Mouse (Mus musculus) intestine, embryonic 15.5 days (tissue): Measurements from ENCODE around the gene Trhr2. TPM values are rescaled to one million over a fixed set of nuclear protein-coding genes. Genes with fewer than 3 reads are reported as not detected.

Source experiments
- ATAC-seq: fragments of 200-750 bp; cut with Nextera tagmentation; 2 replicates; pipeline ENCODE4 v1.8.0; 2017; ENCODE audit warnings: moderate TSS enrichment, moderate library complexity
- H3K27ac ChIP-seq: fragments of 300-500 bp; sonication (generic); 2 replicates; pipeline ENCODE4 v1.5.1; 2015; ENCODE audit warnings: mild to moderate bottlenecking, inconsistent platforms
- H3K27me3 ChIP-seq: fragments of 300-500 bp; sonication (generic); replicated peaks from 2 replicates; pipeline ENCODE4 v1.6.1; 2015; ENCODE audit warnings: inconsistent platforms
- H3K36me3 ChIP-seq: fragments of 300-500 bp; sonication (generic); 2 replicates; pipeline ENCODE4 v1.6.1; 2015; ENCODE audit warnings: inconsistent platforms
- H3K4me1 ChIP-seq: fragments of 300-500 bp; sonication (generic); replicated peaks from 2 replicates; pipeline ENCODE4 v1.6.1; 2015; ENCODE audit warnings: inconsistent platforms
- H3K4me2 ChIP-seq: fragments of 300-500 bp; sonication (generic); replicated peaks from 2 replicates; pipeline ENCODE4 v1.6.1; 2015; ENCODE audit warnings: mild to moderate bottlenecking, inconsistent platforms
- H3K4me3 ChIP-seq: fragments of 300-500 bp; sonication (generic); replicated peaks from 2 replicates; pipeline ENCODE4 v1.5.1; 2015; ENCODE audit warnings: inconsistent platforms
- H3K9ac ChIP-seq: fragments of 300-500 bp; sonication (generic); 2 replicates; pipeline ENCODE4 v1.6.1; 2015; ENCODE audit warnings: inconsistent platforms
- H3K9me3 ChIP-seq: fragments of 300-500 bp; sonication (generic); 2 replicates; pipeline ENCODE4 v1.6.1; 2016; ENCODE audit warnings: inconsistent platforms
- WGBS: fragments of 180-500 bp; shearing (Covaris S2); methylation state at CpG from one replicate; pipeline ENCODE4 v1.1.7; 2015; 5-methylcytosine and 5-hydroxymethylcytosine counted together
- polyA plus RNA-seq: library from polyadenylated mRNA; unstranded; fragments of >200 nt; fragmentation: Nextera tagmentation; extraction: Ambion mirVana; gene quantifications from 2 replicates; pipeline ENCODE4 v1.2.1, GENCODE M21; 2015

The Trhr2 gene
- polyA plus RNA-seq, 1 experiment from 2014 or later, result not detected

DNA sequence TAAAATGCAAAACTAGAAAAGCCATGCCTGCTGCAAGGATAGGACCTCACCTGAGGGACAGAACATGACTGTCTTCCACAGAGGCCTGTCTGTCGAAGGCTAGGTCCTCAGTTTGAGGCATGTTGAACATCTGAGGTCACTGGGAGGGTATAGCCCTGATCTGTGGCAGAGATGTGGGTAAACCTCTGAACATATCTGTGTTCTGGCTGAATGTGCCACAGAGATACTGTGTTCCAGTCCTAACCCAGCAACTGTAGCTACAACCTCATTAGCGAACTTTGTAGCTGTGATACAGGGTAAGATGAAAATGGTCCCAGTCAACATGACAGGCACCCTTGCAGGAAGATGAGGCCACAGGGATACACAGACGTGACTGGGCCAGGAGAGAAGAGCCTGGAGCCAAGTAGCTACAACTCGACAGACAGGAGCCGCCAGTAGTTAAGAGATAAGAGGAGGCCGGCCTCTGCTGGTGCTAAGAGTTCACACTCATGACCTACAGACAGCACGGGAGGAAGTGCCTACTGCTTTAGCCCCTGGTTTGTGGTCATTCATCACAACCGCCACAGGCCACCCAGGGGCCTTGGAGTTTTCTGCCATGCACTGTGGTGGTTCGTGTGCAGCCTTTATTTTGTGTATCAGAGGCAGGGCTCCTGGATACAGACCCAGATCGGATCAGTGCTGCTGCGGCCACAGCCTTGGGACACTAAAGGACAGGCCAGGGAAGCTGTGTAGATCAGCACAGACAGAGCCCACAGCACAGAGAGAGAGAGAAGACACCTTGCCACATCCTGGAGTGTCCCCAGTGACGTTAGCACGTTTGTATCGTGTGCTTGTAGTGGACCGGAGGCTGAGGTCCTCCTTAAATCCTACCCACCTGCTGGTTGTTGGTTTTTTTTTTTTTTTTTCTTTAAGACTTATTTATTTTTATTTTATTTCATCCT, 10.9 kb downstream of the Trhr2 start:
- Histone ChIP-seq H3K27me3 (no peaks in the 10 kb centered on the region; the same call in 1 of the 2 replicates), H3K27ac (no peak overlapping the region), H3K4me1 (peaks cover 12% of the 10 kb centered on the region; the same call in 1 of the 2 replicates), H3K36me3 (no peaks in the 10 kb centered on the region), H3K4me3 (no peak overlapping the region), H3K9me3 (no peaks in the 10 kb centered on the region), H3K9ac (no peak overlapping the region), H3K4me2 (no peak overlapping the region)
- peak; percentile 77 for ATAC-seq
- 29% methylated on average over 15 of the region's 15 CpGs for WGBS

DNA sequence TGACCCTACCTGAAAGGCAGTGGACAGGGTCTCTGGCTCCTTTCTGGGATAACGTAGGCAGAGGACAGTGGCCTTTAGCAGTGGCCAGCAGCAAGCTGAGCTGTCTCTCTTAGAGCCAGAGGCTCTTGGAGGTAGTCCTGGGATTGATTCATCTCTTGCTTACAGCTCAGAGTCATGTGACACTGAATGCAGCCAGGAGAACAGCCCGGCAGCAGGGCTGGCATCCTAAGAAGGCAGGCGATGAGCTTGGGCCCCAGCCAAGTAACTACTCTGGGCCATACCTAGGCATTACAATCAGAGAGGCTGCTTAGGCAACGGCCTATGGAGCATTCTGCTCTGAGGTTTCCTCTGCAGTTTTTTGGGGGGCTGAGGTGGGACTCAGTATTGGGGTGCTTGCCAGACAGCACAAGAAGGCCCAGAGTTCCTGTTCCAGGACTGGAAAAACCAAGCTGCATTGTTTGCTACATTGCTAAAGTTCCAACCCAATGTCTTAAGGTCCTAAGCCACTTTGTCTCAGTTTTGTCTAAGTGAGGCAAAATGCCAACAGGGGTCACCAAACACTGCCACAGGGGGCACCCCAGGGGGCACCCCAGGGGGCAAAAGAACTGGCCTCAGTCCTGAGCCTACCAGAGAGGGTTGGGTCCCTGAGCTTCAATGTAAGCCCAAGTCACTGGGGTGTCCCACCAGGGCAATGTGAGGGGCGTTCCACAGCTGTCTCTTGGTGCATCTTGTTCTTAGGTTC, 12.6 kb downstream of the Trhr2 start:
- 63% methylated on average over 5 of the region's 5 CpGs for WGBS

DNA sequence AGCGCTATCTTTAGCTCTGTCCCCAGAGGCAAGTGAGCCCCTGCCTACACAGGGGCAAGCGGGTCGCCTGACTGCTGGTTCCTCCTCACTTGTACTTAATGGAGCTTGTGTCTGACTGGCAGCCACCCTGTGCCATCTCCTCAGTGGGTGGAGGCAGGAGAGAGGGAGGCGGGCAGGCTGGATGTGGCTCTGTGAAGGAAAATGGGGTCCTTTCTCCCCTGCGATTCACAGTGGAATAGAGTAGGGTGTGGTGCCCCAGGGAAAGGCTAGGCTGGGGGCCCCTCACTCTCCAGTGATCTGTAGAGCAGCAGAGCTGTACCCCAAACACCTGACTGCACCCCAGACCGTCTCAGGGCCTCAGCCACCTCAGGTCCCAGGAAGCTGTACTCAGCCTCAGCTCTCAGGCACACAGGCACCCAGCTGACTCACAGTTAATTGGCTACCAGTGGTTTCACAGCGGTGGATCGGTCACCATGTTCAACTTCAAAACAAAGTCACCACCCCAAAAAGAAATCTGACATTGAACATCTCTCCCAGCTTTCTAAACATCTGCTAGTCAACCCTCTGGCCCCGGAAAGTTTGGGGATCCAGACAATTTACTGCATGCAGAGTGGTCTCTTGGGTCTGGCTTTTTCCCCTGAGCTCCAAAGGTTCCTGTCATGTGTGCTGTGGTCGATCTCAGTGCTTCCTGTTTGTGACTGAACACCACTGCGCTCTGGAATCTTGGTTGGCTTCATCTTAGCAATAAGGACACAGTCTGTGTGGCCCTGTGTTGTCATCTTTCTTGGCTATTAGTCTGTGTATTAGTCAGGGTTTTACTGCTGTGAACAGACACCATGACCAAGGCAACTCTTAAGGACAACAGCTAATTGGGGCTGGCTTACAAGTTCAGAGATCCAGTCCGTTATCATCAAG, 15.1 kb downstream of the Trhr2 start:
- no peak for ATAC-seq
- Histone ChIP-seq H3K9ac (no peak overlapping the region), H3K4me2 (no peak overlapping the region), H3K36me3 (no peaks in the 10 kb centered on the region), H3K27me3 (peaks cover 4% of the 10 kb centered on the region; the same call in 1 of the 2 replicates), H3K4me1 (peaks cover 31% of the 10 kb centered on the region), H3K4me3 (no peak overlapping the region), H3K27ac (no peak overlapping the region), H3K9me3 (no peaks in the 10 kb centered on the region)
- 66% methylated on average over 12 of the region's 12 CpGs for WGBS

More for the DNA sequence above, 12.6 kb downstream of the Trhr2 start:
- Histone ChIP-seq H3K4me1 (peaks cover 21% of the 10 kb centered on the region), H3K27me3 (peaks cover 4% of the 10 kb centered on the region; the same call in 1 of the 2 replicates), H3K4me2 (no peak overlapping the region), H3K9ac (no peak overlapping the region), H3K9me3 (no peaks in the 10 kb centered on the region), H3K27ac (no peak overlapping the region), H3K4me3 (no peak overlapping the region), H3K36me3 (no peaks in the 10 kb centered on the region)
- no peak for ATAC-seq

DNA sequence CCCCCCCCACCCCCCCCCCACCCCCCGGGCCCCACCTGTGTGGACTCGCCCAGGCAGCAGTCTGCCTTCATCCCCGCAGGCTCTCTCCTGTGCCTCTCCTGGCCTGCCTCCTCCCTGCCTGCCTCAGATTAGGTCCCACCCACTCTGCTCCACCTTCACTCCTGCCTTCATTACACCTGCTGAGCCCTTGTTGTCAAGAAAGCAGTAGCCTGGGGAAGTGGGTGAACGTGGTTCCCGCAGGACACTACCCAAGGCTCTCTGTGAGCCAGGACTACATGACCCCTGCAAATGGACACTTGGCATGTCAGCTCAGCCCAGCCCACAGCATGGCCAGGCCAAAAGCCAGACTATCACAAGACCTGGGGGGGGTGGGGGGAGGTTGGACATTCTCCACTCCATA, 16.3 kb downstream of the Trhr2 start:
- Histone ChIP-seq H3K27me3 (peaks cover 4% of the 10 kb centered on the region; the same call in 1 of the 2 replicates), H3K4me1 (peaks cover 26% of the 10 kb centered on the region), H3K4me3 (no peak overlapping the region), H3K9ac (no peak overlapping the region), H3K9me3 (no peaks in the 10 kb centered on the region), H3K27ac (no peak overlapping the region), H3K36me3 (no peaks in the 10 kb centered on the region), H3K4me2 (no peak overlapping the region)
- WGBS, result 2% methylated on average over 2 of the region's 5 CpGs
- peak; percentile 62 for ATAC-seq

DNA sequence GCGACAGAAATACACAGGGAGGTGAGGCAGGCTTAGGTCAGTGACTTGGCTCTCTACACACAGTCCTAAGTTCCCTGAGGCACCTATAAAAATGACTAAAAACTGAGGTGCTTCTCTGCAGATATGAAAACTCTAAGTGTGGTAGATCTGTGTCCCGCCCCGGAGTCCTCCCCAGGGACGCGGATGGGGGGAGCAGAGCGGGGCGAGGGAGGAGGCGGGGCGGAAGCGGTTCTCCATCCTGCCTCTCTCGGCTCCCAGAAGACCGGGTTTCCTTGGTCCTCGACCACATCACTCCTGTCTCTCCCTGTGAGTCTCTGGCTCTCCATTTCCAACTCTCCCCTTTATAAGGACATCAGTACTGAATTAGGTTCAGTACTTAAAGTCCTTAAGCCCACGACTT, 16.8 kb downstream of the Trhr2 start:
- ATAC-seq, result peak; percentile 20; the same call in 1 of the 2 replicates
- 2% methylated on average over 14 of the region's 14 CpGs for WGBS
- Histone ChIP-seq H3K4me3 (no peak overlapping the region; the same call in 1 of the 2 replicates), H3K36me3 (no peaks in the 10 kb centered on the region), H3K27me3 (peaks cover 4% of the 10 kb centered on the region; the same call in 1 of the 2 replicates), H3K4me2 (peak overlapping the region; percentile 56), H3K9me3 (no peaks in the 10 kb centered on the region), H3K9ac (peak overlapping the region; percentile 28; the same call in 1 of the 2 replicates), H3K27ac (no peak overlapping the region), H3K4me1 (peaks cover 26% of the 10 kb centered on the region)

DNA sequence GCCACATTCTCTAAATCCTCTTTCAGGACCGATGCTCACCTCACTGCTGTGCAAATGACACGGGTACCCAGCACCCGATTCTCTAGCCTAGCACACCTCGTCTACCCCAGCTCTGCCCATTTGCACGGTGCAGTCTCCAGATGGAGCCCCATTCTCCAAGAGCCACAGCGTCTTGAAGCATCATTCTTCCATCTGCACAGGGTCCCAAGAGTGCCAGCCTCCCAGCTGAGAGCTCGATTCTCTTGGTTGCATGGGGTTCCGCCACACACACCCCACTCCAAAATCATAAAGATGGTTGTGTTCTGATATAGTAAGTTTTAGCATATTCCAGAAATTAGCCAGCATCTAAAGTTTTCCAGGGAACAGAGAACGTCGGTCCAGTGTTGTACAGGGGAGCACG, 17.2 kb downstream of the Trhr2 start:
- Histone ChIP-seq H3K27ac (no peak overlapping the region), H3K36me3 (no peaks in the 10 kb centered on the region), H3K9ac (peak overlapping the region; percentile 28; the same call in 1 of the 2 replicates), H3K9me3 (no peaks in the 10 kb centered on the region), H3K4me2 (peak overlapping the region; percentile 56), H3K4me1 (peaks cover 26% of the 10 kb centered on the region), H3K4me3 (no peak overlapping the region; the same call in 1 of the 2 replicates), H3K27me3 (peaks cover 4% of the 10 kb centered on the region; the same call in 1 of the 2 replicates)
- ATAC-seq, result no peak
- WGBS, result 6% methylated on average over 11 of the region's 11 CpGs

DNA sequence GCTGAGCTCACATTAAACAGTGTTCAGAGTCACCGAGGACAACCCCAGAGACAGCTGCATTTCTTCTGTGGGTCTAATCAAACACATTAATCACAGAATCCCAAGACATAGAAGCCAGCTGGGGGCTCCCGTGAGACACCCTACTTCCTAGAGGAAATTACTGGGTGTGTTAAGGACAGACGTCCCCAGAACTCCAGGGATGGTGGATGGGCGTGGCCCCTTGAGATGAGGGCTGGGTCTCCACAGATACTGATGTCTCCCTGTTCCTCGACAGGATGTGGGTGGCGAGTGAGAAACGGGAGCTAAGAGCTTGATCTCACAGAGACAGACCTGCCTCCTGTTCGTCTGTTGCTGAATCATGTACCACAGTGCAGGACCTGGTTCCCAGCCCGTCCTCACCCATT, 17.7 kb downstream of the Trhr2 start:
- ATAC-seq, result 0 out of 2 replicates have a peak, but pooled peaks have one; percentile 31
- Histone ChIP-seq H3K4me3 (no peak overlapping the region), H3K9ac (no peak overlapping the region)

DNA sequence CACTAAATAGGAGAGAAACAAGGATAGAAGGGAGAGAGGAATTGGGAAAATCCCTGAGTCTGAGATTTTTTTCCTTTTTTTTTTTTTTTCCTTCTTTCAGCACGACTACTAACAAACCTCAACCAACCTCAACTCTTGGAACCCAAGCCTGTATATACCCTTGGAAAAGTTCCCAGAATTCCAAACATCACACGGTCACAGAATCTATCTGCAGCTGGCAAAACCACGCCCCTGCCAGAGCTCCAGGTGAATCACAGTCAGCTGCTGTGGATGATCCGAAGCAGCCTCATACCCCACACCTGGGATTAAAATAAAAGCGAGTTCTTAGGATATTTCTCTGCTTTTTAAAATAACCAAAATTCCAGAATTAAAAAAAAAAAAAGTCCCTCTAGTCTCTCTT, 18.2 kb downstream of the Trhr2 start:
- H3K4me2 ChIP-seq, result peak overlapping the region; percentile 56; the same call in 1 of the 2 replicates
- WGBS, result 26% methylated on average over 5 of the region's 5 CpGs

More for the DNA sequence above, 17.7 kb downstream of the Trhr2 start:
- Histone ChIP-seq H3K36me3 (no peaks in the 10 kb centered on the region), H3K27me3 (peaks cover 6% of the 10 kb centered on the region), H3K4me1 (peaks cover 26% of the 10 kb centered on the region), H3K4me2 (peak overlapping the region; percentile 56), H3K27ac (no peak overlapping the region), H3K9me3 (no peaks in the 10 kb centered on the region)
- WGBS, result under 1% methylated on average over 9 of the region's 9 CpGs

DNA sequence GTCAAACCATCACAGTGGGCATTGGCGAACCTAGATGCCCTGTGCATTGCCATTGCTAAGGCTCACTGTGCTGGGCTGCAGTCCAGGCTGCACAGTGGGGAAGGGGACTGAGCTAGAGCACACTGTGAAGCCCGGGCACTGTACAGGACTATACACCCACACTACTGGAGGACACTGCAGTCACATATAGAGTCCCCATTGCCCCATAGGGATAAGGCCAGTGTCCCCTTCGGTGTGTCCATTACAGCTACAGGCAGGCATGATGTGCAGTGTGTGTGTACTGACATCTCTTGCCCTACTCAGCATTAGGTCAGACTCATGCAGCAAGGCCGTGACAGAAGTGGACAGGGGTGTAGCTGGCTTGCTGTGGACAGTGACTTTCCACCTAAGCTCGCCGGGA, 18.8 kb downstream of the Trhr2 start:
- no peak overlapping the region for H3K4me2 ChIP-seq
- no peak overlapping the region for H3K27ac ChIP-seq
- H3K9me3 ChIP-seq, result no peaks in the 10 kb centered on the region
- peaks cover 15% of the 10 kb centered on the region for H3K27me3 ChIP-seq
- no peak overlapping the region for H3K4me3 ChIP-seq
- peaks cover 7% of the 10 kb centered on the region; the same call in 1 of the 2 replicates for H3K36me3 ChIP-seq
- no peak overlapping the region for H3K9ac ChIP-seq
- H3K4me1 ChIP-seq, result peaks cover 26% of the 10 kb centered on the region
- ATAC-seq, result no peak
- 82% methylated on average over 6 of the region's 6 CpGs for WGBS

More for the DNA sequence above, 18.2 kb downstream of the Trhr2 start:
- peaks cover 10% of the 10 kb centered on the region for H3K27me3 ChIP-seq
- no peak overlapping the region for H3K9ac ChIP-seq
- H3K4me3 ChIP-seq, result no peak overlapping the region
- H3K36me3 ChIP-seq, result peaks cover under 1% of the 10 kb centered on the region; the same call in 1 of the 2 replicates
- H3K9me3 ChIP-seq, result no peaks in the 10 kb centered on the region
- no peak for ATAC-seq
- peaks cover 26% of the 10 kb centered on the region for H3K4me1 ChIP-seq
- H3K27ac ChIP-seq, result no peak overlapping the region

DNA sequence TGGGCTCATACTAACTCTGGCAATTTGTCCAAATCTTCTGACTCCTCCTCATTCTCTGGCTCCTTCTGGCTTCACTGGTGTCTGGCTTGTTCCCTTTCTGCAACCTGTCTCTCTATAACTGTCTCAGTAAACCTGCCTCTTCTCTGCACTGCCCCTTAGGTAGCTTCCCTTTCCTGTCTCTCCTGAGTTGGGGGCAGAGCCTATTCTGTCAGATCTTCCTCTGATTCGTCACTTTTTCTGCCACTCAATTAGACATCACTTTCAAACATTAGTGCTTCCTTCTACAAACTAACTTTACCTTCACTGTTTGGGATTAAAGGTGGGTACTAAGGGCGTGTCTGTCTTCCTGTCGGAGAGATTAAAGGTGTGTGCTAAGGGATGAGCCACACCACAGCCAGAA, 19.8 kb downstream of the Trhr2 start:
- no peaks in the 10 kb centered on the region for H3K9me3 ChIP-seq
- H3K27me3 ChIP-seq, result peaks cover 23% of the 10 kb centered on the region
- 85% methylated on average over 3 of the region's 3 CpGs for WGBS
- peaks cover 29% of the 10 kb centered on the region for H3K4me1 ChIP-seq
- H3K36me3 ChIP-seq, result peaks cover 17% of the 10 kb centered on the region
- H3K4me3 ChIP-seq, result no peak overlapping the region
- H3K4me2 ChIP-seq, result no peak overlapping the region
- no peak for ATAC-seq
- H3K9ac ChIP-seq, result no peak overlapping the region
- H3K27ac ChIP-seq, result no peak overlapping the region

DNA sequence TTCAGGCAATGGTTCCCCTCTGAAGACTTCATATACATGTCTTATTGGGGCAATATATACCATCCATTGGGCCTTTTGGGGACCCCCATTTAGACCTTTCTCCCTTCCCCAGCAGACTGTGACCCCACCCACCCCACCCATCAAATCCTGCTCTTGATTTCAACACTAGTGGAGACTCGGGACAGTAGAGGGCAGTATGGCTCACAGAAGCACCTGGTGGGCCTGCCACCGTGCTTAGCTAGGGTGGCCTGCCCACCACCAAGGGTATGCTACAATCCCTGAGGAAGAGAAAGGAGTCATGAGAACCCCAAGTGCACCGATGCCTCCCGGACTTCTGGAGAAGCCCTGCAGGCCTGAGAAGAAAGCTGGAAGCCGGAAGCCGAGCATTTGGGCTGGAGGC, 21.7 kb downstream of the Trhr2 start:
- 52% methylated on average over 6 of the region's 6 CpGs for WGBS
- Histone ChIP-seq H3K9me3 (no peaks in the 10 kb centered on the region), H3K4me1 (peaks cover 21% of the 10 kb centered on the region)

More for the DNA sequence above, 21.7 kb downstream of the Trhr2 start:
- ATAC-seq, result no peak
- peaks cover 29% of the 10 kb centered on the region for H3K27me3 ChIP-seq
- H3K4me2 ChIP-seq, result no peak overlapping the region
- no peak overlapping the region for H3K9ac ChIP-seq
- no peak overlapping the region for H3K27ac ChIP-seq
- H3K4me3 ChIP-seq, result no peak overlapping the region
- H3K36me3 ChIP-seq, result peaks cover 36% of the 10 kb centered on the region
